Mouse (Mus musculus): ENCODE data around the gene Zfp53. TPM values are rescaled to one million over a fixed set of nuclear protein-coding genes. Genes with fewer than 3 reads are reported as not detected.

Zfp53 gene
- 1.5 and 1.8 TPM in 2 replicates for polyA plus RNA-seq (2012; rRNA removed)

DNA sequence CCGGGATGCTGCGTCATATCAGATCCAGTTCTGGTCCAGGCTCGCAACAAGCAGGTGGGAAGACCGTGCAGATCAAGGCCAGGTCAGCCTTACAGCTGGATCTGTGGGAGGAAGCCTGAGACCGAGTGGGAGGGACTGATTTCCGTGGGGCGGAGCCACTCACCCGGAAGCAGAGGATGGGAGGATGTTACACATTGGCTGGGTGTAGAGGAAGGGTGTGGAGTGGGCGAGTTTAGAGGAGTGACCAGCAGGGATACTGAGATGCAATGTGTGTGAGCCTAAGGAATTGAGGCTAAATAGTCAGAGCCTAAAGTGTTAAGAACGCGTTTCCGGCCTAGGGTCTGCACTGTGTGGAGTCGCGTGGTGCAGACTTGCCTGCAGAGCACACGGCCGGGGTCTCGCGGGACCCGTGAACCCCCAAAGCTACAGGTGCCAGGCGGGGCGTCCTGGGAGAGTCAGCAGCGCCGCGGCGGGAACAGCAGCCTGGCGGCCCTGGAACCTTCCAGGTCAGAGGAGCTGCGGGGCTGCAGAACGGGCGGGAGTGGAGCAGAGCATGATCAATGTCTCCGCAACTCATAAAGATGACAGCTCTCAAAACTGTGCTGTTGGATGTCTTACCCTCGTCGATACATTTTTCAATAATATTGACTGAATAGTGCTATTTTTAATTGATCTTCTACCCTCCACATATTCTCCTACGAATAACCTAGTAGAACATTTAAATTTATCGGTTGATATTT lies at the start of gene Zfp53:
TSS of gene Zfp53 (plus strand) at position 239 of the 740 bp plus-strand sequence.

DNA sequence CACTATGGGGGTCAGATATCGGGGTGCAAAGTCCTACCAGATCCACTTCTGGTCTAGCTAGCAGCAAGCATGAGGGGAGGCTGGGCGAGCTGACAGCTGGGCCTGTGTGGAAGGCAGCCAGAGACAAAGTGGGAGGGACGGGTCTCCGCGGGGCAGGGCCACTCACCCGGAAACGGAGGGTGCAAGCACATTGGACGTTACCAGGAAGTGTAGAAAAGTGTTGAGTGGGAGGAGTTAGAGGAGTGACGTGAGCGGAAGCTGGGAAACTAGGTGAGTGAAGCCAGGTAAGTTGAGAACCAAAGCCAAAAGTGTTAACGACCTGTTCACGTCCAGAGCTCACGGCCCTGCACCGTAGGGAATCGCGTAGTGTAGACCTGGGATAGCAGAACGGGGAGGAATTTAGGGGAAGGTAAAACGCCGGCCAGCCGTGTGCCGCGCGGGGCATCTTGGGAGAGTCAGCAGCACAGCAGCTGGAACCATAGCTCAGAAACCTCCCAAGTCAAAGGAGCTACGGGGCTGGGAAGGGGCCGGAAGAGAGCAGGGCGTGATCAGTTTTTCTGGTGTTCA lies 38.6 kb upstream of the Zfp53 start, which contains the start of gene Zfp51:
TSS of gene Zfp51 (plus strand) at position 237 of the 567 bp plus-strand sequence.

DNA sequence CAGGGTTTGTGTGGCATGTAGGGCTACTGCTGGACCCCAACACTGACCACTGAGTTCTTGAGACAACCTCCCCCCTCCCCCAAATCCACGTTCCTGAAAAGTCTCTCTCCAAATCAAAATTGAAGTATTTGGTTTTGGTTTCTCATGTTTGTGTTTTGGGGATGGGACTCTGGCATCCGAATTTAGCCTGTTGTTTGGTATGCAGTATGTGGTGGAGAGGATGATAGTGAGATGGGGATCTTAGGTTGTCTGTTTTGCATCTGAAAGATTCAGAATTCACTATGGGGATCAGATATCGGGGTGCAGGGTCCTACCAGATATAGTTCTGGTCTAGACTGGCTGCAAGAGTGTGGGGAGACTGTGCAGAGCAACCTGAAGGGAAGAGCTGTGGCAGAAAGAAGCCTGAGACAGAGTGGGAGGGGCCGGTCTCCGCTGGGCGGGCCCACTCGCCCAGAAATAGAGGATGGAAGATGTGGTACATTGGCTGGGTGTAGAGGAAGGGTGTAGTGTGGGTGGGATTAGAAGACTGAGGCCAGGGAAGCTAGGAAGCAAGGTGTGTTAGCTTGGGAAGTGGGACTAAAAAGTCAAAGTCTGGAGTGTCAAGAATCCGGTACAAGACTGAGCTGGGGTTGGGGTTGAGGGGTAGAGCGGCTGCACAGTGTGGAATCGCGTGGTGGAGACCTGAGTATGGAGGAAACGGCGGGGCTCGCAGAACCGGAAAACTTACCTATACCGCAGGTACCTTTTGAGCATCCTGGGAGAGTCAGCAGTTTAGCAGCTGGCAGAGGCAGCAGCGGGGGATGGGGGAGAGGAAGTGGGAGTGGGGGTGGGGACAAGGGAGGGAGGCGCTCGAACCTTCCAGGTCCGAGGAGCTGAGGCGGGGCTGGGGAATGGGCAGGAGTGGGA lies 46.6 kb downstream of the Zfp53 start, which contains the start of gene Zfp52:
TSS of gene Zfp52 (plus strand) at position 444 of the 906 bp plus-strand sequence.

Other genes with a start within 250 kb of the Zfp53 start
- not detected in 2 replicates for gene Vmn1r235, start 232.6 kb upstream of the Zfp53 start, polyA plus RNA-seq (2012; rRNA removed)
- not detected in 2 replicates for gene Vmn1r236, start 206.1 kb upstream of the Zfp53 start, polyA plus RNA-seq (2012; rRNA removed)
- not detected in 2 replicates for gene Vmn1r237, start 177.1 kb upstream of the Zfp53 start, polyA plus RNA-seq (2012; rRNA removed)
- gene Zfp677, start 105.2 kb upstream of the Zfp53 start, polyA plus RNA-seq (2012; rRNA removed) = 0.32 and 0.36 TPM in 2 replicates
- gene Zfp54, start 65.8 kb upstream of the Zfp53 start, polyA plus RNA-seq (2012; rRNA removed) = 0.98 and 1.2 TPM in 2 replicates
- gene Zfp51, start 38.6 kb upstream of the Zfp53 start, polyA plus RNA-seq (2012; rRNA removed) = 2.7 and 3.2 TPM in 2 replicates
- gene Zfp52, start 46.5 kb downstream of the Zfp53 start, polyA plus RNA-seq (2012; rRNA removed) = 0.65 and 0.67 TPM in 2 replicates
- gene Zfp948, start 78.0 kb downstream of the Zfp53 start, polyA plus RNA-seq (2012; rRNA removed) = 4.3 TPM in 2 replicates
- gene Zfp983, start 161.6 kb downstream of the Zfp53 start, polyA plus RNA-seq (2012; rRNA removed) = 0.63 and 0.84 TPM in 2 replicates
- 2.3 and 4.5 TPM in 2 replicates for gene Gm10226, start 202.9 kb downstream of the Zfp53 start, polyA plus RNA-seq (2012; rRNA removed)
- gene Zfp760, start 218.7 kb downstream of the Zfp53 start, polyA plus RNA-seq (2012; rRNA removed) = 4.1 and 4.5 TPM in 2 replicates
- 1.4 TPM in 2 replicates for gene Zfp229, start 241.8 kb downstream of the Zfp53 start, polyA plus RNA-seq (2012; rRNA removed)